Mouse (Mus musculus) inflammation-experienced regulatory T-cells, adult 6 months (primary cell): ENCODE measurements around the gene Cep85l. TPM values are rescaled to one million over a fixed set of nuclear protein-coding genes. Genes with fewer than 3 reads are reported as not detected.
A peak's percentile ranks its signal among the peaks of the same experiment; 100 is the strongest.

ENCODE experiments used
- ATAC-seq: one replicate; pipeline ENCODE4 v1.8.0; 2017
- polyA plus RNA-seq, 3 experiments: library from polyadenylated mRNA; unstranded; fragments of 100-300 nt; shearing (Covaris generic); gene quantifications; one replicate each; pipeline ENCODE4 v1.2.1; 2017

The Cep85l gene
- polyA plus RNA-seq, 3 experiments from 2014 or later, result 1.6 to 3.4 (median 2.6) TPM

DNA sequence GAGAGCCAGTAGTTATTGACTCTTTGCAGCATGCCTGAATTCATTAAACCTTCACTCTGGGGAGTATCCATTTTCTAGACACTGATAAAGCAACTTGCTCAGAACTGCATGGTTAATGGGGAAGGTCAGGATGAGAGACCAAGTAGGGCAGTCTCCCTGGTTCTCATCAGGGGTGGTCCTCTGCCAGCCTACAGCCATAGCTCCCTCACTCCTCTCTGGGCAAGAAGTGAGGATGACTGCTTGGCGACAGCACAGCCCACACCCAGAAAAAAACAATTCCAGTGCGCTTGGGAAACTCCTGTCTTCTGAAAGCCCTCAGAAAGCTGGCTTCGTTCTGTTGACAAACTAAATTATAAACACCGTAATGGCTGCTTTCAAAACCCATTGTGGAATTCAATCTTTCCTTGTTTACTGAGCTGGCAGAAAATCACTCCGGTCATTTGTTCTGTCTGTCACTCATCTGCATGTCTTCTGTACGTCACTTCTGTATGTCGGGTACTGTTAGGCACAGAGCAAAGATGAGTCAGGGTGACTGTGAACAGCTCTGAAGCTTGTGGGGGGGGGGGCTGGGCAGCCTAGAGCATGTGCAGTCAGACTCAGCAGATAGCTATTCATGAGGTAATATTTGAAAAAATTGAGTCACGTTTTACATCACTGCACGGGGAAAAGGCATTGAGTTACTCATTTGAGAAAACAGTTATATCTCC lies 15.3 kb upstream of the Cep85l start:
- ATAC-seq, result no peak

DNA sequence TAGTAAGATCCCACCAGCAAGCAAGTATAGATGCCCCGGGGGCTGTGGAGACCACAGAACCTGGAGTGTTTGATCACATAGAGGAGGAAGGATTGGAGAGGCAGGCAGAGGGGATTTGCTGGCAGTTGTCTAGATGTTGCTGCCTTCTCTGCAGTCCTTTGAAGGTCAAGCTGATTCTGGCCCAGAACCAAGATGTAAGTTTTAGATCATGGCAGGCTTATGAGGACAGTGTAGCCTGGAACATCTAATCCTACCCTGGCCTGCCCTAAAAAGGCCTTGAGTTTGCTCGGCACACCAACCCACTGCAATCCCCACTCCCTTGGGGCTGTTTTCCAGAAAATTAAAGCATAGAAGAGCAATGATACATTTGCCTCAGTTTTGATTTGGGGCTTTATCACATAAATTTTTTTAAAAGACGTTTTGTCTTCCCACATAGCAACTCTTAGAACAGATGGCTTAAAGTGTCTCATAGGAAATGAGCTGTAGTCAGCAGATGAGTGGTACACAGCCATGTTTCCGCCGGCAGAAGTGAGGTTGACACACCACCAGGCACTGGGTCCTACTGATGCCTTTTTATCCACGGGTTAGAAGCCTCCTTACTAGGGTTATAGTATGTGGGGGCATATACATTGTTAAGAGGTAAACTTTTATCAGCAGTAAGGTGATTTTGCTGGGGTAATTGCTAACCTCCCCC lies 8.6 kb upstream of the Cep85l start:
- ATAC-seq, result no peak

DNA sequence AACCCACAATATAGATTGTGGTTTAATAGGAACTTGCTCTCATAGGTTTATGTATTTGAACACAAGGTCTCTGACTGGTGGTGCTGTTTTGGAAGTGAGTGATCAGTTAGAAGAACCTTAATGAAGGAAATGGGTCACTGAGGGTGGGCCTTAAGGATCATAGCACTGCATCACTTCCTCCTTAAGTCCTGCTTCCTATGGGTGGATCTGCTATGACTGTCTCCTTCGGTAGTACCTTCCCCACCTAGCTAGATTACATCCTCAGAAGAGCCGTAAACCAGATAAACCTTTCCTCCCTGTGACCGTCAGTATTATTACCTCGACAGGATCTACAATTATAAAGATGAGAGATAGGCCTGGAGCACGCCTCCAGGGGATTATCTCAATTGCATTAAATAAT lies 5.7 kb upstream of the Cep85l start:
- ATAC-seq, result no peak

DNA sequence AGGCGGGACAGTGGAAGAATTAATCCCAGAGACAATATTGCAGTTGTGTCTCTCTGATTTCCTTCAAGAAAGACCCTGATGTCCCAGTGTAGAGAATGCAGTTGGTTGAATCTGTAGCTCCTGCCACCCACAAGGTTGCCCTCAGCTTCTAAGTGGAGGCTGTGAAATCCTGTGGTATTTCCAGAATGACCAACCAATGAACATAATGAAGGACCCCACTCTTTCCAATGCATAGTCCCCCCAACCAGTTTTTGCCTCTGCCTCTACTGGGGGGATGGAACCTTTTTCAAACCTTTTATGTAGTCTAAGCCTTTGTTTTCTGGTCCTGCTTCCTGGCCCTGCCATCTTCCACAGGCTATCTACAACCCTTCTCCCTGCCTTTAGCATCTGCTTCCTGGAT lies 5.1 kb upstream of the Cep85l start:
- no peak for ATAC-seq

DNA sequence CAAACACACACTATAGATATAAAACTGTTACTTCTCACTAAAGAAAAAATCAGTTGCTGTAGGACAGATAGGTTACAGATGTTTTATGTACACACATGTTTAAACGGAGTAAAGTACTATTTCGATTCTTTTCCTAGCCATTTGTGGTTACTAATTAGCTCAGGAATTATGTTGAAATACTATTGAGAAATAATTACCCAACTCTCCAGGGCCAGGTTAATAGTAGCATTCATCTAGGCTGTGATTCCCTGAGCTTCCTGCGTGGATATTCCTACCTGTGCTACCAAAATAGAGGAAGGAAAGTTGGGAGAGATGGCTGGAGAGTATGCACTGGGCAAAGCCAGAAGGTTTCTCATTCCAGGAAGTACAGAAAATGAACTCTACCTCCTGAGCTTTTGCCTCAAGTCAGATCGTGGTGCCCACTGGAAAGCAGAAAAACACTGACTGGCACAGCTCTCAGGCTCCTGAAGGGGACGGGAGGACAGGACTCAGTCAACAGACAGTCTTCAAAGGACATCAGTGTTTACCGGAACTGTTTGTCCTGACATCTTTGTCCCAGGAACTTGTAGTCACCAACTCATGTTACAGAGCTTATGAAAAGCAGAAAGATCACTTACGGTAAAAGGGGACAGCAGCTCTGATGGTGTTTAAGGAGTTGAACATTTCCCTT lies 3.1 kb upstream of the Cep85l start:
- ATAC-seq, result no peak

DNA sequence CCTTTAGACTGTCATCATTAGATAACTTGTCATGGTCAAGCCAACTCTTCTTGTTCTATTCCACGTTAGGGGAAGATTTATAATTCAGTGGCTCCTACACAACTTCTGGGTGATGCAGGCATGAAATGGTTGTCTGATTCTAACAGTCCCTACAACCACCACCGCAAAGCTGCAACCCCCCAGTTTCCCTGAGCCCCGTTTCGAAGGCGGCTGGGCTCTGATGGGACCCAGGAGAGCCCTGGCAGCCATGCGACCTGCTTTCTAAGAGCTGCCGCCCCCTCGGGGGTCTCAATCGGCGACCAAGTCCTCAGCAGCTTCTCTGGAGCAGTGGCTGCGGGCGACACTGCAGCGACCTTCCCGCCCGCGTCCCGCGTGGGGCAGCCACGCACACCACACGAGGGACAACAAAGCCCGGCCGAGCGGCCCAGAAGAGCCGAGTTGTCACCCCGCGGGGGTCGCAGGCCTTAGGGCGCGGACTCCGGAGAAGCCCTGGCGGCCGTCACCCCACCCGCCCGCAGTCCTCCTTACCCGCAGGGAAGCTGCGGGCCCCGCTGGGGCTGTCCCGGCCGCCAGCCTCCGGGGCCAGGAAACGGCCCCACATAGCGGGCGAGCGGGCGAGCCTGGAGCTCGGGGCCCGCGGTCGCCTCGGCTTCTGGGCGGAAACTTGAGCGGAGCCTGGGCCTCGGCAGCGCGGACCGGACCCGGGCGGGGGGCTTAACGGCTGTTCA lies 602 bp downstream of the Cep85l start:
- peak; percentile 72 for ATAC-seq

DNA sequence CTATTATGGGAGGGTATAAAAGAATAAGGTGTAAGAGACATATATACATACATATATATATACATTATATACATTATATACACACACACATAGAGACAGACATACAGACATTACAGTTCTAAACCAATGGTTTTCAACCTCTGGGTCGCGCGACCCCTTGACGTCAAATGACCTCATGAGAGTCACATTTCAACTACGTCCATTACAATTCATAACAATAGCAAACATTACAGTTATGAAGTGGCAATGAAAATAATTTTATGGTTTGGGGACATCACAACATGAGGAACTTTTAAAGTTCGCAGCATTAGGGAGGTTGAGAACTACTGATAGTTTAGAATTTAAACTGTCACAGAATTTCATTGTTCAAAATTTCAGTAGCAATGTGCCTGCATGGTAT lies 1.5 kb downstream of the Cep85l start:
- no peak for ATAC-seq

DNA sequence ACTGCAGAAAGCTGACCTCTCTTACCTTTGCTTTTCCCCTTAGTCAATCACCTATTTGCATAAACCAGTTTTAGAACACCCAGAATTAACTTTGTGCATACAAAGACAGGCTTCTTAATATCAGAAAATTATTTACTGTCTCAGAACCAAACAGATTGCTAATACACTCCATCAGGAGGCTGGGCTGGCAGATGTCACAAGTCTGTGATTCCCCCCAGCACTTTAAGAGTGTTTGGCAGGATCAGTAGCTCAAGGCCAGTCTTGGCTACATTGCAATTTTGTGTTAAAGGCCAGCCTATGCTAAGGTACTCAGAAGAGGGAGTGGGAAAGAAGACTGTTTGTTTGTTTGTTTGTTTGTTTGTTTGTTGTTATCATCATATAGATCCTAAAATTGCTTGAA lies 2.7 kb downstream of the Cep85l start:
- no peak for ATAC-seq

DNA sequence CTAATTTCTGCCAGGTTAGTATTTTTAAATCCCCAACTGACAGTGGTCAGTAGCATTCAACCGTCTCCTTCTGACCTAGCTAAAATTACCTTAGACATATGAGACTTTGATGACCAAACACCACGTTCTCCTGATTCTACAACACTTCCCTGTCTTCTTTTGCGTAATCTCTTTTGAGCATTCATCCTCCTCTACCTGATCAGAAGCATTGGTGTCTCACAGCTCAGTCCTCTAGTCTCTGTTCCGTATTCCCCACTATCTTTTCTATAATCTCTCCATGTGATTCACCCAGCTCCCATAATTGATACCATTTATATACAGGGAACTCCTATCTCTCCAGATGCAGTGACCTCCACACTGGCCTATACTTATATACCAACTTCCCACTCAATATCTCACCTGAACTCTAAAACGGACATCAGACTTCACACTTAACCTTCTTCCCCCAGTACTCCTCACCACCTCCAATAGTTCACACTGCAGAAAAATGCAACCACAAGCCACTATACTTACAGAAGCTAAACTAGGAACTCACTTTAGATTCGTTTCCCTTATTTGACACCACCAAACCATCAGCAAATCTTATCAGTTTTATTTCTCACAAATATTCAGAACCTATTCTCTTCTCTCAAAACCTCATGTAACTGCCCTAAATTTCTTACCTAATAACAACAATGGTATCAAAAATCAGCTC lies 5.7 kb downstream of the Cep85l start:
- ATAC-seq, result no peak

DNA sequence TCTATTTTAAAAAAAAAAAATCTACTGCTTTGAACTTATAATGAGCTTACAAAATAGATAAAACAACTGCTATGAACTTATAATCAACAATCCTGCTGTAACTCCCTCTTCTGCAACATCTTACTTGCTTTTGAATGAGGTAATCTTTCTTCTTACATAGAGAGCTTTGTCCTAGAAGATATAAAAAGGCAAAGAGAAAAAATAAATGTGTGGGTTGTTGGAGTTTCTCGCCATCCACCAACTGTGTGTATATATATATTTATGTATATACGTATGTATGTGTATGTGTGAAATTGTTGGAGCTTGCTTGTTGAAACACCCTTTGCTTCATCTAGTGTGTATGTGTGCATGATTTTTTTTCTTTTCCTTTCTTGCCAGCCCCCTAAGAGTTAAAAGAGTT lies 12.5 kb downstream of the Cep85l start:
- ATAC-seq, result no peak

DNA sequence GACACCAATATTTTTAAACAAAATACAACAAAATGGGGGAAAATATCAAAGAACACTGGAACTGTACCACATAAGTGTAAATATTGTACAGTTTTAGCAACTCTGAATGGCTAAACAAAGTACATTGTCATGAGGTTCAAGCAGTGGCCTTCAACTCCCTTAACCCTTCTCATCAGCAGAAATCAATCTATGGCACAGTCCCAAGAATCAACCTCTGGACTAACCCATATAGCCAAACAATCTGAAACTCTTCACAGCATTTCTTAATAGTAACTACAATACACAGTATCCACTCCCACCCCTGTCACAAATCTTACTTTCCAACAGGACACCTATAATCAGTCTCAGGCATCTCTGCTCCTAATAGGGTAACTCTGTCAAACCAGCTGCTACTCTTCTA lies 15.4 kb downstream of the Cep85l start:
- ATAC-seq, result no peak

DNA sequence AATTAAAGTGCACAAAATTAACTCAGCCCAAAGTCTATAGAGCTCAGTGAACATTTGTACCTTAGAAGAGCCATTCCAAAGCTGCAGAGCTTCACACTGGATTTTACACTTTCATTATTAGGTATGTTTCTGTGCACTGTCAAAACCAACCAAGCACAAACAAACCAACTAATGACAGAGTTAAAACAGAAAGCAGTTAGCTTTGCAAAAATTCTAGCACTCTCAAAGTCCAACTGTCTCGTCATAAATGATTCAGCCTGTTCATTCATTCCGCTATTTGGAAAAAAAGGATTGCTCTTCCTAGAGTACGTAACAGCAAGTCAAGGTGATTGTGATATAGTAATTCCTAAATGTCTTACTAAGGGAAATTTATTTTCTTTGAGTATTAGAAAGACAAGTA lies 20.7 kb downstream of the Cep85l start:
- ATAC-seq, result no peak

DNA sequence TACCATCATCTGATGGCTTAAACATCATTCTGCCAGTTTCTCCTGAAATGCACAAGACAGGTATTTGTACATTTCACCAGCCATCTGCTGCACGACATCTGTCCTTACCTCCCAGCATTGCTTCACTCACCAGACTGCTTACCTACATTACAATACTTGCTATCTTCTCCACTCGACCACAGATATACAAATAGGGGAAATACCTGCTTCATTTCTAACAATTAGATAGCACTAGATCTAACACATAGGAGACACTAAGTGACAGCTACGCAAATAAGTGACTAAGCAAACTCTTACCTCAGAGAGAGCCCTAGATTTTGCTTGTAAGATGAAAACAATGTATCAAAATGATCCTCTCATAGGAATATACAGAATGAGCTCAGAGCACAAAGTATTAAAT lies 26.1 kb downstream of the Cep85l start:
- peak; percentile 73 for ATAC-seq

DNA sequence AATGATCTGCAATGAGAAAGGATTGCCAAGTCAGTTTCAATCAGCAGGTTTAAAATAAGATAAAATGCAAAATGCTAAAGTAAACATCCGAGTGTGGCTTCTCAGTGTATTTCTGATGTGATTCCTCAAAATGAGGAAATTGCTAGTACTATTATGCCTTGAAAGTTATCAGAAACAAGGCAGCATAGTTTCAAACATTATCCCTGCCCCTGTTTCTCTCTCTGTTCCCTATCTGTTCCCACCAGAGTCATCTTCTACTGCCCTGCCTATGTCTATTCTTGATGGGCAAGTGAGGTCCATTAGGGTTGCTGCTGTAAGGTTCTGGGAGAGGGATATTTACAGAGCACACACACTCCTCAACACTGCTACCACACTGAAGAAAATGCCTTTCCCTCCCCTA lies 30.5 kb downstream of the Cep85l start:
- ATAC-seq, result no peak

DNA sequence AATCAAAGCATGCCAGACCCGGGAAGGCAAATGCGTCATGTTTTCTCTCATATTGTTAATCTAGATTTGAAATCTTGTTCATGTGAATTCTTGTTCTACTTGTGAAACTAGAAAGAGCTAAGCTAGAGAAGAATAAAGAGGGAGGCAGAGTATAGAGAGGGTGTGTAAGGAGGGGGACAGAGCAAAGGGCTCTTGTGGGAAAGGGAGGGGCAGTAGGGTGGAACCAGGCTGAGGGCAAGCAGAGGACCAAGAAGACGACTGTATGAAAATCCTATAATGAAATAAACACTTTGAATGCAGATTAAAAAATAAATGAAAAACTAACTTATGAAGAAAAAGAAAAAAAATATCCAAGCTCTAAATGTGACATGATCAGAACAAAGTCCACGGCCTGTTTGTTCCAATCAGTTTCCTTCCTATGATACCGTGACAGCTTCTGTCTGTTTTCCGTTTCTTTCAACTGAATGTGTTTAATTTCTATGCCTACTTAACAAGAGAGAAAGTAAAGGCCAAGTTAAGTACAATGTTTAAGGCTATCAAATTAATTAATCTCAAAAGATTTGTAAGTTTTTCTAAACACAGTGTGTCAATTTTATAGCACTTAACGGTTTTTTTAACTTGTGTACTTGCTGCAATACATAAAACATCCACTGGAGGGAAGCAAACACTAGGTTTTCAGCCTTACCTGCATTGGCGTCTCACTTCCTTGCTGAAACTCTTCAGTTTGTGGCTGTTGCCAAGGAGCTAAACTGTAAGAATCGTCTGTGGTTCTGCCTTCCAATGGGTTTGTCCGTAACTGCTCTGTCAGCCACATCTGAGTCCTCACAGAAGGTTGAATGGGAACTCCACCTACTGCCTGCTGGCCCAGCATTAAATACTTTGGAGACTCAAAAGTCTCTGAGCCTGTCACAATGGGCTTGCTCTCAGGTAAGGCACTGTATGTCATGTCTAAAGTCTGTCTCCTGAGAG lies 31.7 kb downstream of the Cep85l start:
- ATAC-seq, result peak; percentile 88

DNA sequence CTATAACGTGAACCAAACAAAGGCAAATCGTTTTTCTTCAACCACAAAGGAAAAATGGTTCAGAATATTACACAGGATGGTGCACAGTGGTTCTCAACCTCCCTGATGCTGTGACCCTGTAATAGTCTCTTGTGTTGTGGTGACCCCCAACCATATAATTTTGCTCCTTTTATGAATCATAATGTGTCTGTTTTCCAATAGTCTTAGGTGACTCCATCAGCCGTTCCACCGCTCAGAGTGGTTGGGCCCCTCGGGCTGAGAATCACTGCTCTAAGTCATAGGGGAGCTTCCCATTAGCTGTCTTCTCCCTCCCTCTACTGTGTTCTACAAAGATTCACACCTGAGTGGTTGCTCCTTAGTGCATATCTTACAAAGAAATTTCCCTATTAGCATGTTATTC lies 32.8 kb downstream of the Cep85l start:
- ATAC-seq, result no peak

DNA sequence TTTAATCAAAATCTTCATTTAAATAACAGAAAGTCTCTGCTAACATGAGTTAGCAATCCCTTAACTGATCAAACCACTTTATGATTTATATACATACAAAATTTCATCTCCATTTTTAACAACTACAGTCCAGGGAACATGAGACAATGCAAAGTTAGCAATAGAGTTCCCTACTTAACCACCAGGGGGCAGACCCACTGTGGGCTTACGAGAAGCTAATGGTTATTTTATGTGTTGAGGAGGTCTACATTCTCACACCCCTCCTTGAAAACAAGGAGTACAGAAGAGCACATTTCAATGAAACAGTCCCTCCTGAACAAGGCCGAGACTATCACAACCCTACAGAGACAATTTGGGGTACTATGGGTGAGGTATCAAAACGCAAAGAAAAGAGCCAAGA lies 33.2 kb downstream of the Cep85l start:
- ATAC-seq, result peak; percentile 57

DNA sequence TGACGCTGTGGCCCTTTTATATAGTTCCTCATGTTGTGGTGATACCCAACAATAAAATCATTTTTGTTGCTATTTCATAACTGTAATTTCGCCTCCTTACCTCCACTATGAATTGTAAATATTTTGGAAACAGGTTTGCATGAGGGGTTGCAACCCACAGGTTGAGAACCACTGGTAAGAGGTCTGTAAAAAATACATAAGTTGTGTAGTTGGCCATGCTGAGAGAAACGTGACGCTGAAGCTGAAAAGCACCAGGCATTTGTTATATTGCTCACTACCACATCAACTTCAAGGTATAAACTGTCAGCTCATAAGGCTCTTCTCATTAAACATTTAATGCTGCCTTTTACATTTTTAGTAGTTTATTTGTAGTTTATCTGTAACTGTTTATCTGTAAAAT lies 34.2 kb downstream of the Cep85l start:
- ATAC-seq, result no peak

DNA sequence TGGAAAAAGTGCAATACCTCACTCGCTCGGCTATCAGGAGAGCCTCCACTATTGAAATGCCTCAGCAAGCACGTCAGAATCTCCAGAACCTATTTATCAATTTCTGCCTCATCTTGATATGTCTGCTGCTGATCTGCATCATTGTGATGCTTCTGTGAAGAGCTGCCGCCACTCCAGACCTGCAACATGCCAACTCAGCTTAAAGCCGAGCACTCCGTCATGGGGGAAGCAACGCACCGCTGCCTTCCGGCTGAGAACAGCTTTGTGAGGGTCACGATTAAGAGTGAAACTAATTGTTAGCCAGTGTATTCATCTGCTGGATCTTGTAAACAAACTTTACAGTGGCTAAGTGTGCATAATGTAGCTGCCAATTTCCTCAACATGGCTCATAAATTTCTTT lies 35.9 kb downstream of the Cep85l start:
- peak; percentile 24 for ATAC-seq

DNA sequence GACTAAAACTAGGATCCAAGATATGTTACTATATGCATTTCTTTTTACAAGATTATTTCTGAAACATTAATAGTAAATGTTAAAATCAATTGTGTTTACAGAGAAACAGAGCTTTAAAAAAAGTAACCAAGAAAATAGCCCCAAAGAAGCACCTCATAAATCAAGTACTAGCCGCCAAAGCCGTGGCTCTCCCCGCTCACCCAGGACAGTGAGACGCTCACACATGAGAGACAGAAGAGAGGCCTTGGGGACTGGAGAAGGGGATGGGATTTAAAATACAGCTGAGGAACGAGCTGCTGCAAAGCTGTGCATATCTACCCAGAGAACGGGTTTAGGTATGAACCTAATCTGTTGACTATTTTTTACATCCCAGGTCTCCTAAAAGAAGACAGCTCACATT lies 36.4 kb downstream of the Cep85l start:
- no peak for ATAC-seq

DNA sequence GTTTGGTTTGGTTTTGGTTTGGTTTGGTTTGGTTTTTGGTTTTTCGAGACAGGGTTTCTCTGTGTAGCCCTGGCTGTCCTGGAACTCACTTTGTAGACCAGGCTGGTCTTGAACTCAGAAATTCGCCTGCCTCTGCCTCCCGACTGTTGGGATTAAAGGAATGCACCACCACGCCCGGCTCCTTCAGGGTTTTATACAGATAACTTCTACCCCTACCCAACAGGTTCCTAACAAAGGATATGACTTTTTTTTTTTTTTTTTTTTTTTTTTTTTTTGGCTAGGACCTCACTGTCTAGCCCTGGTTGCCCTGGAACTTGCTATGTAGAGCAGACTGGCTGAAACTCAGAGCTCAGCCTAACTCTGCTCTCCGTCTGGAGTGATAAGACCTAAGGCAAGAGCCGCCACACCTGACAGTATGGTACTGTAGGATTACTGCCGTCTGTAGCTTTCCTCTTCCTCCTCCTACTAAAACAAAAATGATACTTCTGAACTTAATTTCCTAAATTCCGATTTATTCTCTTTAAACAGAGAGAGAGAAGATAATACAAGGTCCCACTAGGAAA lies 37.5 kb downstream of the Cep85l start:
- ATAC-seq, result no peak
